Mouse (Mus musculus) brain, embryonic 14.5 days (tissue): ENCODE results near the gene Nbea.

Source experiments
- CTCF ChIP-seq: fragments of 200-500 bp; IDR thresholded peaks from 2 replicates; pipeline ENCODE4 v1.5.1; 2012; ENCODE audit warnings: inconsistent platforms, mild to moderate bottlenecking, moderate library complexity, borderline replicate concordance; ENCODE audit not compliant: insufficient read depth, insufficient read length; ENCODE audit errors: extremely low read depth
- POLR2A ChIP-seq: fragments of 200-500 bp; IDR thresholded peaks from 2 replicates; pipeline ENCODE4 v1.6.1; 2012; ENCODE audit warnings: mild to moderate bottlenecking, inconsistent platforms, borderline replicate concordance; ENCODE audit not compliant: poor library complexity, insufficient read depth, insufficient read length, severe bottlenecking; ENCODE audit errors: extremely low read depth

DNA sequence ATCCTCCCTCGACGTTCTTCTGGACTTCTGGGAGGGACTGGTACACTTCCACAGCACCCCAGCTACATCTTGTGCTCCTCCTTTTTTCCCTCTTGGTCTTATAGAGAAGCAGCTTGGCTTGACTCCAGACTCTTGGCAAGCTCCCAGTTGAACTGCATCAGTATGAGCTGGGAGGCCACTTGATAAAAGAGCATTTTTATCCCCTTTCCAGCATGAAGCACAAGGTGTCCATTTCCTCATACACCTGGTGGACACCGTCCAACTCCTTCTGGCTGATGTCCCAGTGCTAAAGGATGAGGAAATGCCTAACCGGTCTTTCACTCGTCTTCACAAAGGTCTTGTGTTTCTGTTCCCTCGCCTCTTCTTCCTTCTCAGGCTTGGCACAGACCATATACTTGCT lies 115.7 kb downstream of the Nbea start:
- TF ChIP-seq POLR2A = no peak
- TF ChIP-seq CTCF = no peak
